Mouse (Mus musculus) small intestine, adult 2 months (tissue): ENCODE measurements around the gene Pdia3. TPM values are rescaled to one million over a fixed set of nuclear protein-coding genes. Genes with fewer than 3 reads are reported as not detected.

Experiments
- H3K27ac ChIP-seq: fragments of 200-500 bp; 2 replicates; pipeline ENCODE4 v1.5.1; 2012; ENCODE audit warnings: low read depth, low read length, control low read depth, inconsistent platforms; ENCODE audit not compliant: insufficient read depth
- H3K27me3 ChIP-seq: fragments of 200-500 bp; 2 replicates; pipeline ENCODE4 v1.6.1; 2012; ENCODE audit warnings: mild to moderate bottlenecking, moderate library complexity, low read length, inconsistent platforms; ENCODE audit not compliant: control insufficient read depth, insufficient read depth
- H3K36me3 ChIP-seq: fragments of 200-500 bp; 2 replicates; pipeline ENCODE4 v1.6.1; 2012; ENCODE audit warnings: mild to moderate bottlenecking, low read length, control low read depth, inconsistent platforms; ENCODE audit not compliant: control insufficient read depth, insufficient read depth
- H3K4me1 ChIP-seq: fragments of 200-500 bp; 2 replicates; pipeline ENCODE4 v1.6.1; 2012; ENCODE audit warnings: low read length, inconsistent platforms, mixed read lengths; ENCODE audit not compliant: control insufficient read depth, insufficient read depth, insufficient read length
- H3K4me3 ChIP-seq: fragments of 200-500 bp; 2 replicates; pipeline ENCODE4 v1.5.1; 2012; ENCODE audit warnings: low read depth, mild to moderate bottlenecking, control low read depth, inconsistent platforms, low read length, moderate library complexity
- CTCF ChIP-seq: fragments of 200-500 bp; IDR thresholded peaks from 2 replicates; pipeline ENCODE4 v1.5.1; 2012; ENCODE audit warnings: low read depth, mild to moderate bottlenecking, control low read depth, inconsistent platforms, low read length, moderate library complexity, mixed read lengths; ENCODE audit not compliant: insufficient replicate concordance, insufficient read length; ENCODE audit errors: extremely low read depth
- POLR2A ChIP-seq: fragments of 200-500 bp; IDR thresholded peaks from 2 replicates; pipeline ENCODE4 v1.6.1; 2012; ENCODE audit warnings: low read depth, mild to moderate bottlenecking, control low read depth, inconsistent platforms, low read length, moderate library complexity
- WGBS: fragments of 180-500 bp; shearing (Covaris S2); methylation state at CpG from one replicate; pipeline ENCODE4 v1.1.7; 2018; 5-methylcytosine and 5-hydroxymethylcytosine counted together
- polyA plus RNA-seq: library from polyadenylated mRNA; depleted of rRNA; stranded (reverse); fragments of >200 nt; gene quantifications from 2 replicates; pipeline ENCODE4 v1.2.3, GENCODE M21; 2012

Gene Pdia3
- polyA plus RNA-seq, 1 experiment: 1,104 TPM

- no peak overlapping the region for H3K27ac ChIP-seq
- TF ChIP-seq POLR2A (no peak), CTCF (no peak)
- H3K4me3 ChIP-seq: no peak overlapping the region
- H3K36me3 ChIP-seq: no peaks in the 10 kb centered on the region
- H3K27me3 ChIP-seq: no peaks in the 10 kb centered on the region
- H3K4me1 ChIP-seq: no peaks in the 10 kb centered on the region
These were observed 10.3 kb upstream of the Pdia3 start for GRCm38 (mm10) chr2:121403296-121403695.

- Histone ChIP-seq H3K4me1 (no peaks in the 10 kb centered on the region), H3K4me3 (no peak overlapping the region), H3K36me3 (no peaks in the 10 kb centered on the region), H3K27me3 (no peaks in the 10 kb centered on the region), H3K27ac (peak overlapping the region; percentile 43; the same call in 1 of the 2 replicates)
- peak; percentile 35; the same call in 1 of the 2 replicates for TF ChIP-seq CTCF
- no peak for TF ChIP-seq POLR2A
- WGBS: 33% methylated on average over 4 of the region's 4 CpGs
These were observed 5.4 kb upstream of the Pdia3 start for GRCm38 (mm10) chr2:121408160-121408559.

DNA sequence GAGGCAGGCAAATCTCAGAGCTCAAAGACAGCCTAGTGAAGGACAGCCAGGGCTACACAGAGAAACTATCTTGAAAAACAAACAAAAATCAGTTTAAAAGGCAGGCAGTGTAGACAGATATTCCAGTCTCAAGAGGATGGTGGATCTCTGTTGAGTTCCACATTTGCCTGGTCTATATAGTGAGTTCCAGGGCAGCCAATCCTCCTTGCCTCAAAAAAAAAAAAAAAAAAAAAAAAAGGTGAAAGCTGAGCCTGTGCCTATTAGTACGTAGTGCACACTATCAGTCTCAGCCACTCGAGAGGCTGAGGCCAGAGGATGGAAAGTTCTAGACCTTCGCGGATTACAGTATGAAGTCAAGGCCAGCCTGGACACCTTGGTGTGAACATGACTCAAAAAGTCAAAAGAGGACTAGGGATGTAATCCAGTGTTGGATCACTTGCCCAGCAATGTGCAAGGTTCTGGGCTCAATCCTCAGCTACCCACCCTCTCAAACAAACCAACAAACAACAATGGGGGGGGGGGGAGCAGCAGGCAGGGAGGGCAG is 660 bp upstream of the Pdia3 start:
- TF ChIP-seq POLR2A (no peak), CTCF (no peak)

GRCm38 (mm10) chr2:121414139-121414685 is 637 bp downstream of the Pdia3 start:
- Histone ChIP-seq H3K27me3 (no peaks in the 10 kb centered on the region), H3K36me3 (peaks cover 6% of the 10 kb centered on the region), H3K4me3 (peak overlapping the region; percentile 89), H3K27ac (peak overlapping the region; percentile 90), H3K4me1 (no peaks in the 10 kb centered on the region; the same call in 1 of the 2 replicates)
- under 1% methylated on average over 32 of the region's 32 CpGs for WGBS
- no peak for TF ChIP-seq POLR2A
- no peak for TF ChIP-seq CTCF

More for the DNA sequence above, 660 bp upstream of the Pdia3 start:
- WGBS: 5% methylated on average over 4 of the region's 4 CpGs
- Histone ChIP-seq H3K27me3 (no peaks in the 10 kb centered on the region), H3K27ac (peak overlapping the region; percentile 79), H3K36me3 (peaks cover 3% of the 10 kb centered on the region), H3K4me1 (no peaks in the 10 kb centered on the region; the same call in 1 of the 2 replicates), H3K4me3 (peak overlapping the region; percentile 89)

DNA sequence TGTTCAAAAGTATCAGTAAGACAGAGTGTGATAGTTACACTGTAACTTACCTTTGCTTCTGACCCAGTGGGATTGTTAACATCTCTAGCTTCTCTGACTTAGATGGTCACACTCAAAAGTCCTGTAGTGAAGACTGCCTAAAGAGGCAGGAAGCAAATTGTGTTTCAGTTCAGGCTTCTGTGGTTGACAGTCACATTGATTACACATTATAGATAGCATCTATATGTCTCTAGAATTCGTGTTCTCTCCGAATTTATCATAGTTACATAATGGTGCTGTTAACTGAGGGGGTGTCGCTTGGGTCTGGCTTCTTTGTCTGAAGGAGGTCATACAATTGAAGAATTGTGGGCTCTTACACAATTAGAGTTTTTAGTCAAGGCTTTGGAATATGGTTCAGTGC is 1.5 kb downstream of the Pdia3 start:
- 14% methylated on average over 3 of the region's 3 CpGs for WGBS

DNA sequence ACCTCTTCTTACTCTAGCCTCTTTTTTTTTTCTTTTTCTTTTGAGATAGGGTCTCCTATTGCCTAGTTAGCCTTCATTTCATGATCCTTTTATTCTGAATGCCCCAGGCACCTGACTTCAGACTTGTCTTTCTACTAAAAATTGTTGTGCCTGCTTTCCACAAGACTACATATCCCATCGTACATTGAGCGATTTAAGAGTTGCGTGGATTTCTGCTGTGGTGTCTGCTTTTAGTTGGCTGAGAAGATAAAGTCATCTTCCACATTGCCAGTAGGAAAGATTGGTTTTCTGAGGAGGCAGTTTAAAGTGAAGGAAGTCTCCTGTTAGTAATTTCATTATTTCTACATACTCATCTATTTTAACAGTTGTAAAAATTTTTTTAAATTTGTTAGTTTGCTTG is 2.0 kb downstream of the Pdia3 start:
- Histone ChIP-seq H3K4me1 (no peaks in the 10 kb centered on the region; the same call in 1 of the 2 replicates), H3K27ac (no peak overlapping the region), H3K27me3 (no peaks in the 10 kb centered on the region), H3K4me3 (no peak overlapping the region), H3K36me3 (peaks cover 10% of the 10 kb centered on the region)
- no peak for TF ChIP-seq CTCF
- no peak for TF ChIP-seq POLR2A
- 70% methylated on average over 3 of the region's 3 CpGs for WGBS

More for the DNA sequence above, 1.5 kb downstream of the Pdia3 start:
- Histone ChIP-seq H3K27ac (no peak overlapping the region), H3K36me3 (peaks cover 8% of the 10 kb centered on the region), H3K27me3 (no peaks in the 10 kb centered on the region), H3K4me1 (no peaks in the 10 kb centered on the region; the same call in 1 of the 2 replicates), H3K4me3 (no peak overlapping the region)
- TF ChIP-seq CTCF (no peak), POLR2A (no peak)

DNA sequence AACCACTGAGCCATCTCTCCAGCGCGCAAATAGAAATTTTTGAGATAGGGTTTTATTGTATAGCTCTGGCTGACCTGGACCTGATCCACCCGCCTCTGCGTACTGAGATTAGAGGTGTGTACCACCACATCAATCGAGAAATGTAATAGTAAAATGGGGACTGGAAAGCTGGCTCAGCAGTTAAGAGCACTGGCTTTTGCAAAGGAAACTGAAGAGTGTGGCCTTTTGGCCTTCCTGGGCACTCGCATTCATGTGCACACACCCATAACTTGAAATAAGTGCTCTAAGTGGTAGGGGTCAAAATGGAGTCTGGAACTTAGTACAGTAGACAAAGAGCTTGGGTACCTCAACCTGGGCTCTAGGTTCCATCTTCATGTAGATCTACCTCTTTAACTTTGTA is 2.8 kb downstream of the Pdia3 start:
- Histone ChIP-seq H3K27me3 (no peaks in the 10 kb centered on the region), H3K4me1 (no peaks in the 10 kb centered on the region; the same call in 1 of the 2 replicates), H3K36me3 (peaks cover 10% of the 10 kb centered on the region), H3K4me3 (no peak overlapping the region), H3K27ac (no peak overlapping the region)
- no peak for TF ChIP-seq CTCF
- no peak for TF ChIP-seq POLR2A
- 31% methylated on average over 6 of the region's 6 CpGs for WGBS
